Mouse (Mus musculus) testis, adult 2 months (tissue): ENCODE data around the gene Erc1. TPM values are rescaled to one million over a fixed set of nuclear protein-coding genes. Genes with fewer than 3 reads are reported as not detected.
"Not testable (repeated sequence)": the region's sequence is repeated elsewhere in the genome, so short reads cannot be mapped to it uniquely, and the experiment has no call there.

ENCODE experiments used
- H3K27ac ChIP-seq: fragments of 200-500 bp; 2 replicates; pipeline ENCODE4 v1.5.1; 2012; ENCODE audit warnings: low read depth, low read length; ENCODE audit not compliant: control insufficient read depth, insufficient read depth
- H3K27me3 ChIP-seq: fragments of 200-500 bp; 2 replicates; pipeline ENCODE4 v1.6.1; 2012; ENCODE audit warnings: mild to moderate bottlenecking, low read length, moderate library complexity; ENCODE audit not compliant: control insufficient read depth, insufficient read depth
- H3K36me3 ChIP-seq: fragments of 200-500 bp; 2 replicates; pipeline ENCODE4 v1.6.1; 2012; ENCODE audit warnings: mild to moderate bottlenecking, low read length; ENCODE audit not compliant: control insufficient read depth, insufficient read depth
- H3K4me1 ChIP-seq: fragments of 200-500 bp; 2 replicates; pipeline ENCODE4 v1.6.1; 2012; ENCODE audit warnings: low read length; ENCODE audit not compliant: control insufficient read depth, insufficient read depth
- H3K4me3 ChIP-seq: fragments of 200-500 bp; 2 replicates; pipeline ENCODE4 v1.5.1; 2012; ENCODE audit warnings: low read depth, mild to moderate bottlenecking, low read length, moderate library complexity, mixed read lengths; ENCODE audit not compliant: control insufficient read depth
- CTCF ChIP-seq: fragments of 200-500 bp; IDR thresholded peaks from 2 replicates; pipeline ENCODE4 v1.5.1; 2012; ENCODE audit warnings: low read depth, mild to moderate bottlenecking, inconsistent platforms, low read length, moderate library complexity; ENCODE audit not compliant: control insufficient read depth, insufficient read depth, insufficient replicate concordance
- POLR2A ChIP-seq: fragments of 200-500 bp; IDR thresholded peaks from 2 replicates; pipeline ENCODE4 v1.6.1; 2012; ENCODE audit warnings: low read depth, mild to moderate bottlenecking, inconsistent platforms, low read length, moderate library complexity; ENCODE audit not compliant: control insufficient read depth
- polyA plus RNA-seq: library from polyadenylated mRNA; depleted of rRNA; stranded (reverse); fragments of >200 nt; gene quantifications from 2 replicates; pipeline ENCODE4 v1.2.3, GENCODE M21; 2012

The Erc1 gene
- polyA plus RNA-seq, 1 experiment = 9.9 TPM

DNA sequence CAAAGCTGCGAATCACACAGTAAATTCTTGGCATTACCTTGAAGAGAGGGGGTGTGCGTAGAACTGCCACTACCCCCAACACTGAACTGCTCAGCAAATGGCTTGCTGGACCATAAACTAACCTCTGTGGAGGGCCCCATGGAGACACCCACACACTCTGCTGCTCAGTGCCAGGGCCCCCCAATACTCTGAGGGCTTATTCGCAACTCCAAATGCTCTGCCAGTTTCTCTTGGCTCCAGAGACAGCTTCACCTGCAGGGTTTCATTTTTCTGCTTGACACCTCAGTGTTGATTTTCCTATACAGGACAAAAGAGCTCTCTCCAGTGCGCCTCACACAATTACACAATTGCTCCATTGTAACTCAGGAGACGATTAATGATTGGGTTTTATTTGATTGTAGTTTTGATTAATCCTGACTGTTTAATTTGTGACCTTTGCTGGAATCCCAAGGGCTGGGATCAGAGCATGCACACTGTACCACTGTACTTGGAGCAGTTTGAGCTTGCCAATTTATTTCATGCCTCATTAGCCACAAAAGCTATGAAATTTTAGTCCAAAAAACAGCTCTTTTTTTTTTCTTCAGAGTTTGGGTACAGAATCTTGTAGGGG, 173.7 kb downstream of the Erc1 start:
- no peaks in the 10 kb centered on the region for H3K4me1 ChIP-seq
- H3K4me3 ChIP-seq = no peak overlapping the region
- no peaks in the 10 kb centered on the region for H3K27me3 ChIP-seq
- no peaks in the 10 kb centered on the region for H3K36me3 ChIP-seq
- TF ChIP-seq POLR2A = no peak
- no peak for TF ChIP-seq CTCF
- H3K27ac ChIP-seq = no peak overlapping the region

DNA sequence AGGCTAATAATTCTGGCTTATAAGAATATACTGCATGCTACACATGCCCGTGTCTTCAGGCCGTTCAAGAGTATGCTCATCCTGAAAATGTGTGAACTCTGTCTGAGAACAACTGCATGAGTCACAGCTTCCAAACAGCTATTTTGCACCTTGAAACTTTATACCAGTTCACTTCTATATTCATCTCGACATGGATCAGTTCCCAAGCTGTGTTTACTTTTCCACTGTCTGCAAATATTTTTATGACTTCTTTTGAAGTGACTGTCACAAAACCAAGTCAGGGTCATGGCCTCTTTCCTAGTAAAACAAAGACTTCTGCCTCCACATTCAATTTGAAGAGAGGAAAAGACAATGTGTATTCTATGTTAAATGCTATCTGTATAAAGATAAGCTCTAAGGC, 178.2 kb downstream of the Erc1 start:
- no peaks in the 10 kb centered on the region for H3K36me3 ChIP-seq
- TF ChIP-seq POLR2A = no peak
- no peak for TF ChIP-seq CTCF
- H3K4me3 ChIP-seq = no peak overlapping the region
- H3K27ac ChIP-seq = no peak overlapping the region
- H3K27me3 ChIP-seq = no peaks in the 10 kb centered on the region
- no peaks in the 10 kb centered on the region for H3K4me1 ChIP-seq

GRCm38 (mm10) chr6:119662936-119663335, 185.0 kb downstream of the Erc1 start:
- no peak overlapping the region for H3K4me3 ChIP-seq
- TF ChIP-seq POLR2A (no peak), CTCF (no peak)
- H3K27ac ChIP-seq = no peak overlapping the region
- no peaks in the 10 kb centered on the region for H3K27me3 ChIP-seq
- H3K36me3 ChIP-seq = no peaks in the 10 kb centered on the region; the same call in 1 of the 2 replicates
- no peaks in the 10 kb centered on the region for H3K4me1 ChIP-seq

- Histone ChIP-seq H3K4me3 (no peak overlapping the region), H3K36me3 (no peaks in the 10 kb centered on the region; the same call in 1 of the 2 replicates), H3K4me1 (no peaks in the 10 kb centered on the region), H3K27me3 (no peaks in the 10 kb centered on the region), H3K27ac (no peak overlapping the region)
- TF ChIP-seq CTCF = no peak
- no peak for TF ChIP-seq POLR2A
Observed at GRCm38 (mm10) chr6:119661081-119661493, 186.9 kb downstream of the Erc1 start.

DNA sequence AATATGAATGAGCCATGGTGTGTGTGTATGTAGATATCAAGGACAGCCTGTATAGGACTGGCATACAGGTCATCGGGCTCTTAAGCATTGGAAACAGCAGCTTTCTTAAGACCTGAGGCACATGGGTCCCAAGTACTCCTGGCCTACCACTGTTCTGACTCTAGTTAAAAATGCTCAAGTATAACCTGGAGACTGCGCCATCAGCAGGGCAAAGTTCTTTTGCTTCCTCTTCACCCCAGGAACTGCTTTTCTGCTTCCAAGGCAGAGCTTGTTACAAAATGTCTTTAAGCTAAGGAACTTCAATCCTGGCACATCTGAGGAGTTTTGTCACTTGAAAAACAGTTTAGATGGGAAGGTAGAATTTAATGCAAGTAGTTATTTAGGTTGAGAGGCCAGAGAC, 189.5 kb downstream of the Erc1 start:
- Histone ChIP-seq H3K4me3 (no peak overlapping the region), H3K4me1 (no peaks in the 10 kb centered on the region), H3K27ac (no peak overlapping the region), H3K27me3 (no peaks in the 10 kb centered on the region), H3K36me3 (no peaks in the 10 kb centered on the region; the same call in 1 of the 2 replicates)
- TF ChIP-seq POLR2A (no peak), CTCF (no peak)

DNA sequence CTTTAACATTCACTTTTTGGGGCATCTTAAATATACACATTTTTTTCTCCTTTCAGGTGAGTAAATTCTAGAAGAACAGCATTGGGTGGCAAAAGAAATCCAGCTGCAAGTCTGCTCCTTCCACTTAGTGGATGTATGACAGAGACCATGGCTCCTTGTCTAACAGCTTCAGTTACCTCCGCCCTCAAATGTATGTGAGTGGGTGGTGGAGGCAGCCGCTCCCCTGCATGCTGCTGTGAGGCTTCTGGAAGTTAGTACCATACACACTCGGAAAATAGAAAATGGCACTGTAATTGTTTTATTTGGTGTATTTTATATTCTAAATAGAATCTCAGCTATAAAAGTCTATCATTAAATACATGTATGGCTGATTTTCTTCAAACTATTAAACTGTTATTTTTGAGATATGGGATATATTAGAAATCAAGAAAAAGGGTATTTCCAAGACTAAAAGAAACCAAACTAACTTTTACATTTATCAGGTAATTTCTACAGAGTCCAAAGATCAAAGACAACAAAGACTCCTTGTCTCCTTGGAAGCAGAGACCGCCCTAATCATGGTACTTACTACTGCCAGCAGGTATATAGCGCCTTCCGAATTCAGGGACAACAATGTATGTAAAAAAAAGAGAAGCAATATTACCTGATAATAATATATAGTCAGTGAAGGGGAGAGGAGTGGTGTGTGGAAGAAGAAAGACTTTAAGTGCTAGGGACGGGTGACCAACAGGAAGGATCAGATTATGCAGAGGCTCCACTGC, 190.4 kb downstream of the Erc1 start:
- no peak for TF ChIP-seq CTCF
- TF ChIP-seq POLR2A = no peak
- Histone ChIP-seq H3K4me1 (no peaks in the 10 kb centered on the region), H3K27me3 (no peaks in the 10 kb centered on the region), H3K4me3 (no peak overlapping the region), H3K36me3 (no peaks in the 10 kb centered on the region; the same call in 1 of the 2 replicates), H3K27ac (no peak overlapping the region)

DNA sequence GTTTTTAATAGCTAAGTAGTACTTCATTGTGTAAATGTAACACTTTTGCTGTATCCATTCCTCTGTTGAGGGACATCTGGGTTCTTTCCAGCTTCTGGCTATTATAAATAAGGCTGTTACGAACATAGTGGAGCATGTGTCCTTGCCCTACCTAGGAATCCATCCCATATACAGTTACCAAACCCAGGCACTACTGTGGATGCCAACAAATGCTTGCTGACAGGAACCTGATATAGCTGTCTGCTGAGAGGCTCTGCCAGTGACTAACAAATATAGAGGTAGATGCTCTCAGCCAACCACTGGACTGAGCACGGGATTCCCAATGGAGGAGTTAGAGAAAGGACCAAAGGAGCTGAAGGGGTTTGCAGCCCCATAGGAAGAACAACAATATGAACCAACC, 193.2 kb downstream of the Erc1 start:
- not testable (repeated sequence) for H3K4me3 ChIP-seq, H3K36me3 ChIP-seq, H3K27me3 ChIP-seq, H3K27ac ChIP-seq, H3K4me1 ChIP-seq
